Comparison of ENCODE assay signal across 22 mouse cellular contexts in the genomic region with DNA sequence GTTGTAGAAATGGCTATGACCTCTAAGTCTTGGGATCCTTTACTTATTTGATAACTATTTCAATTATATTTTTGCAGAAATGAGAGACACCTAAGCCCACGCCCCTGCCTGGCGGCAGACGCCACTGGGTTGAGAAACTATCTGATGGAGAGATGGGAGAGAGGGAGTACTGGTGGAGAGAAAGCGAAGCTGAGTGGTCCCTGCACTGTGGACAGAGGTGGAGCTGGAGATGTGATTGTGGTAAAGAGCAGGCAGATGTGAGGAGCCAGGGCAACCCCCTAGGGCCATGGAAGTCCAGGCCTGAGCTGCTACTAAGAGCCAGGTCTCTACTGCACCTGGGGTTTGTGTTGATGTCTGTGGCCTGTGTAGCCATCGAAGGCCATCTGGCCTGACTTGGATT. TPM values are rescaled to one million over a fixed set of nuclear protein-coding genes. Genes with fewer than 3 reads are reported as not detected.
DNase-seq lines count a peak whose midpoint lies in the region; ATAC-seq and TF ChIP-seq lines count a peak whose summit lies in the region.
"Had no signal": no experiment of that assay in that cellular context is flagged by ENCODE, and none has a peak within 500 bp of the region (broad histone marks: within the 10 kb centered on the region; RNA-seq: fewer than 3 reads in every experiment).

No protein-coding gene starts in this region.

- intact Hi-C loops in heart, adult 2 months (cut with DNase I): loop anchor here (2.0 to 5.0 kb wide), 3 partner anchors 17 to 423 kb away; no protein-coding TSS in a partner anchor

- TF ChIP-seq POLR2A in heart, adult 2 months (IDR thresholded peaks at IDR 0.05; ENCODE audit: insufficient read depth, low read depth, low read length): no peak

- H3K79me2 ChIP-seq in heart, adult 2 months (replicated peaks; ENCODE audit: control insufficient read depth, insufficient read depth, low read length): no peaks in the 10 kb centered on the region

- H3K27ac ChIP-seq in heart, embryonic 10.5 days: no peak overlapping the region
- H3K27ac ChIP-seq in heart, adult 2 months: no peak overlapping the region
- H3K27ac ChIP-seq in liver, embryonic 13.5 days: peak overlapping the region; percentile 9; the same call in 1 of the 2 replicates
- H3K27ac ChIP-seq in liver, embryonic 14.5 days: no peak overlapping the region
- no peak overlapping the region for H3K27ac ChIP-seq in liver, postnatal 0 days (ENCODE audit: low read depth)
- no peak overlapping the region for H3K27ac ChIP-seq in midbrain, embryonic 13.5 days
- H3K27ac ChIP-seq in midbrain, embryonic 11.5 days (ENCODE audit: low read depth, low read length): no peak overlapping the region

- WGBS in heart, embryonic 10.5 days: 91% methylated on average over 5 of the region's 5 CpGs
- 97% methylated on average over 5 of the region's 5 CpGs for WGBS in heart, adult 2 months
- 83% methylated on average over 5 of the region's 5 CpGs for WGBS in liver, embryonic 13.5 days (ENCODE audit: insufficient replicate concordance)
- 88% methylated on average over 5 of the region's 5 CpGs for WGBS in liver, embryonic 14.5 days (ENCODE audit: insufficient replicate concordance)
- WGBS in liver, postnatal 0 days (ENCODE audit: insufficient replicate concordance): 96% methylated on average over 5 of the region's 5 CpGs
- 91% methylated on average over 5 of the region's 5 CpGs for WGBS in midbrain, embryonic 13.5 days
- WGBS in midbrain, embryonic 11.5 days: 90% methylated on average over 5 of the region's 5 CpGs

- TF ChIP-seq EP300 in heart, adult 2 months (IDR thresholded peaks at IDR 0.05; ENCODE audit: insufficient read depth, low read depth, low read length): no peak
- TF ChIP-seq EP300 in liver, embryonic 14.5 days (IDR thresholded peaks at IDR 0.05; ENCODE audit: low read depth): no peak
- no peak for TF ChIP-seq EP300 in liver, postnatal 0 days (IDR thresholded peaks at IDR 0.05; ENCODE audit: low read depth)

- no peaks in the 10 kb centered on the region for H3K36me3 ChIP-seq in heart, embryonic 10.5 days
- H3K36me3 ChIP-seq in heart, adult 2 months (ENCODE audit: control insufficient read depth, insufficient read depth, low read length): no peaks in the 10 kb centered on the region
- H3K36me3 ChIP-seq in liver, embryonic 13.5 days: no peaks in the 10 kb centered on the region
- H3K36me3 ChIP-seq in liver, embryonic 14.5 days (replicated peaks; ENCODE audit: control insufficient read depth, insufficient read depth, low read depth): no peaks in the 10 kb centered on the region
- H3K36me3 ChIP-seq in liver, postnatal 0 days (replicated peaks; ENCODE audit: insufficient read depth, low read length): no peaks in the 10 kb centered on the region
- no peaks in the 10 kb centered on the region for H3K36me3 ChIP-seq in midbrain, embryonic 13.5 days
- no peaks in the 10 kb centered on the region for H3K36me3 ChIP-seq in midbrain, embryonic 11.5 days (ENCODE audit: control insufficient read depth, insufficient read depth, low read length)
- H3K36me3 ChIP-seq: G1E had no signal

- TF ChIP-seq CTCF in heart, adult 2 months (IDR thresholded peaks at IDR 0.05): no peak
- no peak for TF ChIP-seq CTCF in liver, embryonic 14.5 days (IDR thresholded peaks at IDR 0.05; ENCODE audit: low read depth)
- TF ChIP-seq CTCF in liver, postnatal 0 days (IDR thresholded peaks at IDR 0.05; ENCODE audit: low read depth): no peak

- no peak overlapping the region for H3K9ac ChIP-seq in heart, adult 2 months (ENCODE audit: low read depth, low read length)
- H3K9ac ChIP-seq in liver, embryonic 13.5 days: no peak overlapping the region
- no peak overlapping the region for H3K9ac ChIP-seq in liver, embryonic 14.5 days (replicated peaks)
- H3K9ac ChIP-seq in liver, postnatal 0 days (replicated peaks): no peak overlapping the region
- no peak overlapping the region for H3K9ac ChIP-seq in midbrain, embryonic 13.5 days (replicated peaks)
- H3K9ac ChIP-seq in midbrain, embryonic 11.5 days (ENCODE audit: low read length): no peak overlapping the region

- no peak for ATAC-seq in liver, embryonic 13.5 days (ENCODE audit: low read depth)
- peak; percentile 10; the same call in 1 of the 2 replicates for ATAC-seq in liver, embryonic 14.5 days (ENCODE audit: insufficient read depth)
- ATAC-seq in liver, postnatal 0 days: no peak
- 0 out of 2 replicates have a peak, but pooled peaks have one; percentile 12 for ATAC-seq in midbrain, embryonic 13.5 days
- ATAC-seq in midbrain, embryonic 11.5 days (ENCODE audit: low FRiP score): no peak
- ATAC-seq: activated CD4-positive, CD25-positive, alpha-beta regulatory T cell, adult 4 months; CD4-positive, CD25-positive, alpha-beta regulatory T cell, adult 4 months; Patski had no signal

- H3K9me3 ChIP-seq in heart, embryonic 10.5 days: no peaks in the 10 kb centered on the region
- 0 out of 2 replicates have a peak, but pooled peaks cover 3% of the 10 kb centered on the region for H3K9me3 ChIP-seq in liver, embryonic 13.5 days (replicated peaks)
- no peaks in the 10 kb centered on the region for H3K9me3 ChIP-seq in liver, embryonic 14.5 days (ENCODE audit: control insufficient read depth, low read length)
- H3K9me3 ChIP-seq in liver, postnatal 0 days (ENCODE audit: low read length): no peaks in the 10 kb centered on the region
- H3K9me3 ChIP-seq in midbrain, embryonic 13.5 days: no peaks in the 10 kb centered on the region
- no peaks in the 10 kb centered on the region for H3K9me3 ChIP-seq in midbrain, embryonic 11.5 days (ENCODE audit: control insufficient read depth, low read length)
- H3K9me3 ChIP-seq: G1E had no signal

- DNase-seq in heart, embryonic 10.5 days (ENCODE audit: low spot score): peak; percentile 72
- DNase-seq in heart, adult 2 months: no peak
- DNase-seq in liver, embryonic 13.5 days: no peak
- no peak for DNase-seq in liver
- DNase-seq in liver, embryonic 14.5 days (ENCODE audit: low read depth in 3 of 3, low spot score in 3 of 3): no peak
- no peak for DNase-seq in liver, postnatal 0 days
- no peak for DNase-seq in midbrain, embryonic 11.5 days (ENCODE audit: low spot score, missing footprints)
- DNase-seq: adrenal gland, adult 2 months; adrenal gland, adult 8-10 months; adrenal gland, postnatal 10 days; adrenal gland, postnatal 14 days; adrenal gland, postnatal 25 days; adrenal gland, postnatal 36 days; B cell, adult 2 months; cerebellum, adult 11 months; cerebellum, adult 11-12 months had no signal

- H3K27me3 ChIP-seq in heart, embryonic 10.5 days (ENCODE audit: insufficient read depth, poor library complexity, severe bottlenecking): no peaks in the 10 kb centered on the region
- H3K27me3 ChIP-seq in heart, adult 2 months (ENCODE audit: control insufficient read depth, insufficient read depth, low read length): no peaks in the 10 kb centered on the region
- H3K27me3 ChIP-seq in liver, embryonic 13.5 days: no peaks in the 10 kb centered on the region
- no peaks in the 10 kb centered on the region for H3K27me3 ChIP-seq in liver, embryonic 14.5 days (ENCODE audit: control insufficient read depth, insufficient read depth, low read length)
- no peaks in the 10 kb centered on the region for H3K27me3 ChIP-seq in liver, postnatal 0 days (ENCODE audit: insufficient read depth, low read length)
- no peaks in the 10 kb centered on the region for H3K27me3 ChIP-seq in midbrain, embryonic 13.5 days
- H3K27me3 ChIP-seq in midbrain, embryonic 11.5 days (ENCODE audit: control insufficient read depth, insufficient read depth, low read length): no peaks in the 10 kb centered on the region
- H3K27me3 ChIP-seq: CH12.LX, Patski had no signal

- no peak overlapping the region for H3K4me3 ChIP-seq in heart, embryonic 10.5 days
- no peak overlapping the region for H3K4me3 ChIP-seq in heart, adult 2 months
- H3K4me3 ChIP-seq in liver, embryonic 13.5 days (replicated peaks): no peak overlapping the region
- no peak overlapping the region for H3K4me3 ChIP-seq in liver, embryonic 14.5 days (ENCODE audit: insufficient read depth in 1 of 2, low read depth in 2 of 2, low read length in 2 of 2)
- H3K4me3 ChIP-seq in liver, postnatal 0 days (ENCODE audit: low read depth, low read length): no peak overlapping the region
- H3K4me3 ChIP-seq in midbrain, embryonic 13.5 days (replicated peaks): no peak overlapping the region
- H3K4me3 ChIP-seq in midbrain, embryonic 11.5 days (ENCODE audit: low read depth, low read length): no peak overlapping the region

- no peak overlapping the region for H3K4me2 ChIP-seq in liver, embryonic 13.5 days
- no peak overlapping the region for H3K4me2 ChIP-seq in liver, embryonic 14.5 days (ENCODE audit: low read depth)
- no peak overlapping the region for H3K4me2 ChIP-seq in liver, postnatal 0 days (ENCODE audit: low read depth, low read length)
- H3K4me2 ChIP-seq in midbrain, embryonic 13.5 days (replicated peaks): no peak overlapping the region
- no peak overlapping the region for H3K4me2 ChIP-seq in midbrain, embryonic 11.5 days

- H3K4me1 ChIP-seq in heart, embryonic 10.5 days: 0 out of 2 replicates have a peak, but pooled peaks cover 3% of the 10 kb centered on the region
- peaks cover 1% of the 10 kb centered on the region; the same call in 1 of the 2 replicates for H3K4me1 ChIP-seq in heart, adult 2 months (ENCODE audit: control insufficient read depth, insufficient read depth, low read length)
- peaks cover 23% of the 10 kb centered on the region for H3K4me1 ChIP-seq in liver, embryonic 13.5 days (replicated peaks)
- peaks cover 6 to 19% of the 10 kb centered on the region in 2 experiments for H3K4me1 ChIP-seq in liver, embryonic 14.5 days (replicated peaks; ENCODE audit: control insufficient read depth in 2 of 2, insufficient read depth in 2 of 2, low read length in 1 of 2)
- H3K4me1 ChIP-seq in liver, postnatal 0 days (ENCODE audit: insufficient read depth): peaks cover 5% of the 10 kb centered on the region
- H3K4me1 ChIP-seq in midbrain, embryonic 13.5 days (replicated peaks): no peaks in the 10 kb centered on the region
- H3K4me1 ChIP-seq in midbrain, embryonic 11.5 days (ENCODE audit: control insufficient read depth, insufficient read depth, low read length): no peaks in the 10 kb centered on the region; the same call in 1 of the 2 replicates

RNA-seq across cellular contexts. Expression of a gene that starts 18.7 kb away (rescaled TPM):
- polyA plus RNA-seq in heart, embryonic 10.5 days (2016; fragmentation: Nextera tagmentation; extraction: Ambion mirVana): 59.8 and 74.4 TPM in 2 replicates
- 10 to 100 TPM; 24.7 to 27.3 TPM for total RNA-seq in heart, adult 2 months (2021)
- polyA plus RNA-seq in heart, adult 2 months (2012; rRNA removed): 12.0 and 16.8 TPM in 2 replicates
- 45.1 and 50.3 TPM in 2 replicates for polyA plus RNA-seq in liver, embryonic 13.5 days (2015; fragmentation: Nextera tagmentation; extraction: Ambion mirVana)
- 18.1 and 32.3 TPM in 2 replicates for polyA plus RNA-seq in liver, embryonic 14.5 days (2012; rRNA removed)
- 34.1 and 34.7 TPM in 2 replicates for polyA plus RNA-seq in liver, embryonic 14.5 days (2014; fragmentation: Nextera tagmentation; extraction: Ambion mirVana)
- polyA plus RNA-seq in liver, postnatal 0 days (2015; fragmentation: Nextera tagmentation; extraction: Ambion mirVana): 22.3 and 28.3 TPM in 2 replicates
- polyA plus RNA-seq in midbrain, embryonic 13.5 days (2015; fragmentation: Nextera tagmentation; extraction: Ambion mirVana): 36.6 and 42.4 TPM in 2 replicates
- 82.8 and 85.7 TPM in 2 replicates for polyA plus RNA-seq in midbrain, embryonic 11.5 days (2014; fragmentation: Nextera tagmentation; extraction: Ambion mirVana)

RNA-seq across cellular contexts. Expression of a gene that starts 58.5 kb away (rescaled TPM):
- 131 and 136 TPM in 2 replicates for polyA plus RNA-seq in heart, embryonic 10.5 days (2016; fragmentation: Nextera tagmentation; extraction: Ambion mirVana)
- 10 to 100 TPM; 78.1 to 79.3 TPM for total RNA-seq in heart, adult 2 months (2021)
- 61.9 and 90.3 TPM in 2 replicates for polyA plus RNA-seq in heart, adult 2 months (2012; rRNA removed)
- polyA plus RNA-seq in liver, embryonic 13.5 days (2015; fragmentation: Nextera tagmentation; extraction: Ambion mirVana): 87.8 and 95.3 TPM in 2 replicates
- polyA plus RNA-seq in liver, embryonic 14.5 days (2012; rRNA removed): 13.9 and 26.7 TPM in 2 replicates
- polyA plus RNA-seq in liver, embryonic 14.5 days (2014; fragmentation: Nextera tagmentation; extraction: Ambion mirVana): 62.1 and 66.9 TPM in 2 replicates
- 41.1 and 41.3 TPM in 2 replicates for polyA plus RNA-seq in liver, postnatal 0 days (2015; fragmentation: Nextera tagmentation; extraction: Ambion mirVana)
- polyA plus RNA-seq in midbrain, embryonic 13.5 days (2015; fragmentation: Nextera tagmentation; extraction: Ambion mirVana): 147 and 150 TPM in 2 replicates
- polyA plus RNA-seq in midbrain, embryonic 11.5 days (2014; fragmentation: Nextera tagmentation; extraction: Ambion mirVana): 153 and 159 TPM in 2 replicates

Comparison
In these comparisons a context has a peak if more than half of its experiments do, and no peak if none do; other contexts are left out.
1. ATAC-seq: peak in liver, embryonic 14.5 days (single experiment) and midbrain, embryonic 13.5 days (single experiment); none in liver, embryonic 13.5 days (single experiment), liver, postnatal 0 days (single experiment) and midbrain, embryonic 11.5 days (single experiment).